Mouse (Mus musculus) spleen, postnatal 14 days (tissue): ENCODE measurements around the gene Efcab12.

Experiments used
- DNase-seq, 2 experiments: peaks; one replicate each; pipeline ENCODE4 v3.0.0; 2021 to 2022; ENCODE audit warnings: low spot score in 2 of 2

Efcab12 gene

DNA sequence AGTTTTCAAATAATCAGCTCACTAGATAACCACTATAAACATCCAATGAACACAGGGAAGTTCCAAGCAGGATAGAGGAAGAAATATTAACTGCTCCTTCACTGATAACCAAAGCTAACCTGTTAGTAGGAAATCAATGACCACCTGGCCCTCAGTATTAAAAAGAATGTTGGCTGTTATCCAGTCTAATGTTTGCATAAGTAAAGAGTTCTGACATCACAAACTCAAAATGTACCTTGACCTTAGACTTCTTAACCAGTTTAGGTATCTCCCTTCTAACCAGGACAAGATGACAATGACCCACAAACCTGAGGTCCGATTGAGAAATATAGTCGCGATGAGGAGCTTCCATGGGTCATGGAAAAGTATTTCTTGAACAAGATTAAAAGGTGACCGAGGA lies 6.8 kb upstream of the Efcab12 start:
- no peak for DNase-seq

DNA sequence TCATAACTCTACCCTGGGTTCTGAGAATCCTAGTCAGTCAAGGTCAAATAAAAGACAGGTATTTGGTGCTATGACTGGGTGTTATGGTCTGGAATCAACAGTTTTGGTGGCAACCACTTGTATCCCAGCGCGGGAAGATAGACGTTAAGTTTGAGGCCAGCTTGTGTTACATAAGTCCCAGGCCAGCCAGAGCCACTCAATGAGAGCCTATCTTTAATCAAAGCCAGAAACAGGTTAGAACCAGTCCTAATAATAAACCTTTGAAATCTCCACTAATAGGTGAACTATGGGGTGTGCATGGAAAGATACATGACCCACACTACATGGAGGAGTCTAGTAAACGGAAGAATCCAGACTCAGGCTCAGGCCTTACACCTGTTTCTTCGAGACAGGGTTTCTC lies 533 bp upstream of the Efcab12 start:
- no peak for DNase-seq

DNA sequence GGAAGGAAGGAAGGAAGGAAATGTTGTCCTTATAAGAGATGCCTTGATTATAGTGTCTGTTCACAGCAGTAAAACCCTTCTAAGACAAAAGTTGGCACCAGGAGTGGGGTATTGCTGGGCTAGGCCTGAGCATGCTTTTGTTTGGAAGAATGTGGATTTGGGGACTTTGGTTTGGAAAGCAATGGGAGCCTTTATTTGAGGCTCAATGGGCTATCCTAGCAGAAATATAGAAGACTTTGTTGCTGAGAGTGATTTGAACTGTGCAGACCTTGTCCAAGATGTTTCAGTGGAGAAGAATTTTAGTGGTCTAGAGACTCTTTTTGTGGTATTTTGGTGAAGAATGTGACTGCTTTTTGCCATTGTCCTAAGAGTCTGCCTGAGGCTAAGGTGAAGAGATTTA lies 4.4 kb downstream of the Efcab12 start:
- no peak for DNase-seq

DNA sequence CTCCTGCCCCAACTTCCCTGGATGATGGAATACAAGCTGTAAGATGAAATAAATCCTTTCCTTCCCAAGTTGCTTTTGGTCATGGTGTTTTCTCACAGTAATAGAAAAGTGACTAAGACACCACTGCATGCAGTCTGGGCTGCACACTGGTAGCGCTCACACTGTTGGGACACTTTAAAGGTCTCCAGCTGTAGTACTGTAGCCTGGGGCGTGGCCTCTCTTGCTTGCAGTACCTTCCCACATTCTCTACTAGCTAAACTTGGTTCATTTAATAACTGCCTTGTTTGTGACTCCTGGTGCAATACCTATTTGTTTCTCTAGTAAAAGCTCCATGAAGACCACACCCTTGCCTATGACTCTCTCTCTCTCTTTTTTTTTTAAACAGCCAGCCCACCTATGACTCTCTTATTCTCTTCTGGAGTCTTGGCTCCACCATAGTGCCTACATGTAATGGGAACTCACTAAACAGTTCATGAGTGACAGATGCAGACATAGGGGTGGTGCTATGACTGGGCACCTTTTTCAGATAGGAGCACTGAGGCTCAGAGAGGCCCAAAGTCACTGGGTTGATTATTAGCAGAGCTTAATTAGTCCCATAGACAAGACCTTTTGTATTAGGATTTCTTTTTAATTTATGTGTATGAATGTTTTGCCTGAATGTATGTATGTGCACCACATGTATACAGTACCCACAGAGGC lies 5.9 kb downstream of the Efcab12 start:
- no peak for DNase-seq

DNA sequence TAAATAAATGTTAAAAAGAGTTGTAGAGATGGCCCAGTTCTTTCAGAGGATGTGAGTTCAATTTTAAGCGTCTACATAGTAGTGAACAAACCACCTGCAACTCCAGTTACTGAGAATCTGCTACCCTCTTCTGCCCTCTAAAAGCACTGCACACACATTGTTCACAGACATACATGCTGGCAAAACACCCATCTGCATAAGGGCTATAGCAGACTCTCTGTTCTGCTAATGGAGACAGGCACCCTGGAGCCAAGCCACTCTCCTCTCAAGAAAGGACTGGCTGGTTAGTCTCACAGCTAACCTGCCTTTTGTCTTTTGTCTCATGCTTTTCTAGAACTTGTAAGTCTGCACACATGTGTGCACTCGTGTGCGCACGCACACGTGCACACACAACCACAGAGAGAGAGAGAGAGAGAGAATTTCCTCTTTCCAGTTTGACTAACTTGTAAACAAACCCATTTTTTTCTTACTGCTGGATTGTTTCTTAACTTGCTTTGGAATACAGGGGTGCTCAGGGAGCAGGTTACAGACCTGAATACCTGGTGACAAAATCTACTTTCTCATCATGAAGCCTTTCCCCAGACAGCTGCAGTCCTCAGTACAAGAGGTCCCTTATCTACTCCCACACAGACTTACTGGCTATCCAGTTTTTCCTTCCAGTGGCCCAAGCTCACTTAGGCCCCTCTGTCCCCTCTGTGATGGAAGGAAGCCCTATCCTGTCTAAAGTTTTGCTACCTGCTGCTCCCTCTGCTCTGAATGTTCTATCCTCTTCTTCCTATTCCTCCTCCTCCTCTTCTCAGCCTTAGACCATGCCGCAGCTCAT lies 7.2 kb downstream of the Efcab12 start:
- DNase-seq: no peak

DNA sequence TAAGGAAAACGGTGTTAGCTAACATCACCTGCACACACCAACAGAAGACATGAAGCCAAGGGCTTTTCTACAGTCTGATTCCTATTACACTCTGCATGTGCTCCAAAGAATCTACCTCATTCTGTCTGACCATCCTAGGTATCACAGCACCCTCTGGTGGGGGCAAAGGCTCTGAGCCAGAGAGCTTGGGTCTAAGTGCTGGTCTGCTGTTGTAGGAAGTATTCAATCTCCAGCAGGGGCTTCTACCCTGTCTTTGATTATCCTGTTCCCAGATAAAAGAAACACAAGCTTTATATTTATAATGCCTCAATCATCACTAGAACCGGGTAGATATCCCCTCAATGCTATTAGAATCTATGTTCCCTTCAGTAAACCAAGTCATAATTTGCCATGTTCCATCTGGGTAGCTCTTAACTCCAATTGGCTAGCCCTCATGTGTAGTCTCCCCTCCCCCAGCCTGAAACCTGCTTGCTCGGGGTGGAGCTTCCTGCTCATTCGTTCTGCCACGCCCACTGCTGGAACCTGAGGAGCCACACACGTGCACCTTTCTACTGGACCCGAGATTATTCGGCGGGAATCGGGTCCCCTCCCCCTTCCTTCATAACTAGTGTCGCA lies 14.3 kb downstream of the Efcab12 start:
- DNase-seq: peak; percentile 57 to 68

DNA sequence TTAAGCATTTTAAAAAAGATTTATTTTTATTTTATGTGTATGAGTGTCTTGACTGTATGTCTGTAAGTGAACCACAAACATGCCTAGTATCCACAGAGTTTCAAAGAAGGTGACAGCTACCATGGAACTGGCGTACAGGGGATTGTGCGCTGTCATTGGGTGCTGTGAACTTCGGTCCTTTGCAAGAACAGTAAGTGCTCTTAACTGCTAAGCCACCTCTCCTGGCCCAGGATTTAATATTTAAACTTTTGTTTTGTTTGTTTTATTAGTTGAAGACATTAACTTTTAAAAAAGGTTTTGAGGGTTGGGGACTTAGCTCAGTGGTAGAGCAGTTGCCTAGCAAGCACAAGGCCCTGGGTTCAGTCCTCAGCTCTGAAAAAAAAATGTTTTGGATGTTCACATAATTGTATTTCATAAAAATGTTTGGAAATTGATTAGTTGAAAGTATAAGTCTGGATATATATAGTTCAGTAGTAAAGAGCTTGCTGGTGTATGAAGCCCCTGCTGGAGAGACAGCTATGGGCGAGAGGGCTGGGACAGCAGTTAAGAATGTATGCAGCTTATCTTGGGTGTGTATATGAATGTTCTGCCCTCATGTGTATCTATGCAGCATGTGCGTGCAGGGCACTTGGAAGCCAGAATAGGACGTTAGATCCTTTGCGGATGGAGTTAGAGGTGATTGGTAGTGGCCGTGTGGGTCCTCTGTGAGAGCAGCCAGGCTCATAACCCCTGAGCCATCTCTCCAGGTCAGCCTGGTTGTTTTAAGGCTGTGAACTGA lies 16.8 kb downstream of the Efcab12 start:
- no peak for DNase-seq

DNA sequence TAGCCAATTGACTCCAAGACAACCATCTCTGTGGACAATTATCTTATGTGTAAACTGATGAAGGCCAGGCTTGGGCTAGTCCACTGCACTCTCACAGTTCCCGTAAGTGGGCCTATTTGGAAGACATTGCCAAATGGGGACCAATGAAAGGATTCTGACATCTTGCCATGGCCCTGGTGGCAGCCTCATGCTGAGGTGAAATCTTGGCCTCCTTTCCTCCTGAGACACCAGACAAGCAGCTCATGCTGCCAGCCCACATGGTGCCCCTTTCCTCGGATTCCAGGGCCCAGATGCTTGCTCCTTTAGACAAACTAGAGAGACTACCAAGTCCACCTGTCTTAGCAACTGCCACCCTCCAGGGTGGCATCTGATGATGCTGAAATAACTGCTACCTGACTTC lies 20.1 kb downstream of the Efcab12 start:
- no peak for DNase-seq

DNA sequence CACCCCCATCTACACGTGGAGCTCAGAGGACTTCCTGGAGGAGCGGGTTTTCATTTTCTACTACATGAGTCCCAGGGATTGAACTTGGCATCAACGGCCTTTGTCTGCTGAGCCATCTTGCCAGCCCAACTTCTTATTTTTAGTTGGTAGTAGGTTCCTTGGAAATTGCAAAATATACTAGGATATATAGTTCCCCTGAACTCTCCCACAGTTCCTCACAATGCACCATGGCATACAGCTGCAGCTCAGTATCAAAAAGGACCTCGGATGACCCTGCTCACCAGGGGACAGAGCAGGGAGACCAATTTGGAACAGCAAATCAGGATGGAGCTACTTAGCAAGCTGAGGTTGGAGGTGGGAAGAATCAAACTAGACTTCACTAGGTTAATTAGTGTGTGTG lies 23.2 kb downstream of the Efcab12 start:
- DNase-seq: no peak

DNA sequence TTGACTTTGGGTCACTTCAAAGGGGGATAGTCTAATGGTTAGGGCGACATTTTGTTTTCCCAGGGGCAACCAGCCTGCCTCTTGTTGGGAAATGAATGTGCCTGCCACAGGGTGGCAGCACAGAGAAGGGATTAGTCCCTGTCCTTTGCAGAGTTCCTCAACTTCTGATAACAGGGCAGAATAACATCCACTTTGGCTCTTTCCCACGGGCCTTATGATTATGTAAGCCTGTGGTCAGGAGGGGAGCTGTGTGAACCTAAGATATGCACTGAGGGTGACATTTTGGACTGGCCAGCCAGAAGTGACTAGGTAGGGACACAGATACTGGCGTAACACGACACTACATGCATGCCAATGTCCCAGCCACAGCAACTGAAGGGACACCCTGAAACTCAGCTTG lies 24.1 kb downstream of the Efcab12 start:
- peak; percentile 34 to 52 for DNase-seq

DNA sequence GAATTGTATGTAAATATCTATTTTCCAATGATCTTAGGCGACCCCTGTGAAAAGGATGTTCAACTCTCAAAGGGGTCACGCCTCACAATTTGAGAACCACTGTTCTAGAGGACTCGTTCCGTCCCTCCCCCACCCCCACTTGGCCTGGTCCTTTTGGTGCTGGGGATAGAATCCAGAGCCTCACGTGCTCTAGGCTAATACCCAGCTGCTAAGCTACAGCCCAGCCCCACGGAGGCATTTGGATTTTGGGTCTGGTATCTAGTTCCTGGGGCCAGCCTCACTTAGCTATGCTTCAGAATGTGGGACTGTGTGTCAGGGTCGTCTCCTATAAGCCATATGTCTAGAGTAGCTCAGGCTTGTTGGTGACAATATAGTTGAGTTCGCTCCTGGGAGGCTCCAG lies 26.6 kb downstream of the Efcab12 start:
- no peak for DNase-seq

DNA sequence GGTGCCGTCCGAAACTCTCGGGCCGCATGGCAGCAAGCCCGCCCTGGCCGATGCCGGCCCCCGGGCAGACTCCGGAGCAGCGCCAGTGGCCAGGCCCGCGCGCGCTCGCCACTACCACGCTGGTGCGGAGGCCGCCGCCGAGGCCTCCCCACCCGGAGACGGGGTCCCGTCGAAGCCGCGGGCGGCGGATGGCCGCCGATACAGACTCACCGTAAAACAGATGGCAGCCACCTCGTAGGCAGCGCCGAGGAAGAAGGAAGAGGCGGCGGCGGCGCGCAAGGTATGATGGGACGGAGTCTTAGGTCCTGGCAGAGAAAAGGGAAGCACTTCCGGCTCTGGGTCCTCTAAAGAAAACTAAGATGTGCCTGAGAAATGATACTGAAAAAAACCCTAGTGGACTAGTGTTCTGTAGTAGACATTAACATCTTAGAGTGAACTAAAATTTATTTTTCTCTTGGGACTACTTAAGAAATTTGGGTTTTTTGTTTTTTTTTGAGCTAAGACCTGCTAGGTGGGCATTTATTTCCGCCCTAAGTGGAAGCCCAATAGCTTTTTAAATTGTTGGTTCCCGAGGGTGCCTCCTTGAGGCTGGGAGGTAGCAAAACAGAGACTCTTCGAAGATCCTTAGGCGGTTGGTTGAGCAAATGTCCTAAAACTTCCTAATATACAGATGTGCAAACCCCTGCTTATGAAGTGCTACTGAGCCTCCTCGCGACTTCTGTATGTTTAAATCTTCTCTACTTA lies 29.6 kb downstream of the Efcab12 start, which contains the start of gene Rpl32:
Gene Rpl32, minus strand, starts transcription at position 260 of the 744 bp plus-strand sequence.
- DNase-seq: peak; percentile 71 to 80

DNA sequence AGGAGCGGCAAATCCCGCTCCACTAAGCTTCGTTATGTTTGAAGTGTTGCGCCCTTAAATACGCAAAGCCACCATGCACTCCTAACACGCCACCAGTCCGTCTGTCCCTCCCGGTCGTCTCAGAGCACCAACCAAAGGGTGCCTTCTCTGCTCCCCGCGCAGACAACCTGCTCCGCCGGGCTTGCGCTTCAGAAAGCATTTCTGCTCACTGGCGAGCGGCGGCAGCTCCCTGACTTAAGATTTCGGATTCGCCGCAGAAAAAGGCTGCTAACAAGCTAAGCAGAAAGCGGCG lies 30.1 kb downstream of the Efcab12 start:
- DNase-seq: no peak

DNA sequence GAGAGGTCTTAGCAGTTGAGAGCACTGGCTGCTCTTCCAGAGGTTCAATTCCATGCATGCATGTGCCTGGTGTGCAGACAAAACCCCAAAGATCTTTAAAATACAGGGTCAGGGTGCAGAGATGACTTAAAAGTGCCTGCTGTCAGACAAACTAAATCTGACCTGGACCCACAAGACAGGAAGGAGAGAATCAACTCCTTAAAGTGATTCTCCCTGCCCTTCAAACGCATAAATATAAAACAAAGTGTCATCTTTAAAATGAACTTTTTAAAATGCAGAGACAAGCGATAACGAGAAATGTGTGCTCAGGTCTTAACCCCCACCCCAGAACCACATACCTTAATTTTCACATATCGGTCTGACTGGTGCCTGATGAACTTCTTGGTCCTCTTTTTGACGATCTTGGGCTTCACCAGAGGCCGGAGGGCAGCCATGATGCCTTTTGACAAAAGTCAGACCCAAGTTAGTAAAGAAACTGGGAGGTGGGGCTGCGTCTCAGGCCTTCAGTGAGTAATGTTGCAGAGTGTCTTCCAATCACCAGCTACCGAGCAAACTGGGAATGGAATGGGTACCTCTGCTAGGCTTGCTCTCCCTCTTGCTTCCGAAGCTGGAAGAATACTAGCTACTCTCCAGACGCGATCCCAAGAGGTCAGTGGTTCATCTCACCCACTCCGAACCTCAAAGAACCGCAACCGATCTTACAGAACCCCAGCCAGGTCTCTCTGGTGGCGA lies 30.6 kb downstream of the Efcab12 start:
- DNase-seq: no peak

DNA sequence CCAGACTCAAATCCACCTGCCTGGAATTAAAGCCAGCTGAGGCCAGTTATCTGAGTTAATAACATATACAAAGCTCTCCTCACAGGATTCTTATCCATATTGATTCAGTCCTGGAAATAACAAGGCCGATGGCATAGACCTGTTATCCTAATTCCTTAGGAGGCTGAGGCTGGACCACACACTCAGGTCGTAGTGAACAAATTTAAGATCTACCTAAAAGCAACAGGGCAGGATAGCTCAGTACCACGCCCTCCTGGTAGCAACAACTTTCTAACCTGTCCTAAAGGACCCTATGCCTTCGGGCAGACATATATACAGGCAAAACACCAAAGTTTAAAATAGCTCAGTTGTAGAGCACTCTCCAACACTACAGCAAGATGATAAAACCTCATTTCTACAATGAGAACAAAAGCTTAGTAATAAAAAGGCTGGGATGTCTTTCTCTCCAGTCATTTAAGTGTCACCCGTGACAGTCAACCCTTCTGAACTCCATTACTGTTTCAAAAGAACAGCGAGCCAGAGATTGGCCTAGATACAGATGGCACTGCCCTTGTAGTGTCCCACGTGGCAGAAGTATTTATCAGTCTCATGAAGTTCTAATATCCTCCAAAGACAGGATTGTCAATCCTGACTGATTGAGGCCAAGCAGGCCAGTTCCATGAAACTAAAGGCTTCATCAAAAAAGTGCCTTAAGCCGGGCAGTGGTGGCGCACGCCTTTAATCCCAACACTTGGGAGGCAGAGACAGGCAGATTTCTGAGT lies 33.6 kb downstream of the Efcab12 start:
- DNase-seq: no peak

DNA sequence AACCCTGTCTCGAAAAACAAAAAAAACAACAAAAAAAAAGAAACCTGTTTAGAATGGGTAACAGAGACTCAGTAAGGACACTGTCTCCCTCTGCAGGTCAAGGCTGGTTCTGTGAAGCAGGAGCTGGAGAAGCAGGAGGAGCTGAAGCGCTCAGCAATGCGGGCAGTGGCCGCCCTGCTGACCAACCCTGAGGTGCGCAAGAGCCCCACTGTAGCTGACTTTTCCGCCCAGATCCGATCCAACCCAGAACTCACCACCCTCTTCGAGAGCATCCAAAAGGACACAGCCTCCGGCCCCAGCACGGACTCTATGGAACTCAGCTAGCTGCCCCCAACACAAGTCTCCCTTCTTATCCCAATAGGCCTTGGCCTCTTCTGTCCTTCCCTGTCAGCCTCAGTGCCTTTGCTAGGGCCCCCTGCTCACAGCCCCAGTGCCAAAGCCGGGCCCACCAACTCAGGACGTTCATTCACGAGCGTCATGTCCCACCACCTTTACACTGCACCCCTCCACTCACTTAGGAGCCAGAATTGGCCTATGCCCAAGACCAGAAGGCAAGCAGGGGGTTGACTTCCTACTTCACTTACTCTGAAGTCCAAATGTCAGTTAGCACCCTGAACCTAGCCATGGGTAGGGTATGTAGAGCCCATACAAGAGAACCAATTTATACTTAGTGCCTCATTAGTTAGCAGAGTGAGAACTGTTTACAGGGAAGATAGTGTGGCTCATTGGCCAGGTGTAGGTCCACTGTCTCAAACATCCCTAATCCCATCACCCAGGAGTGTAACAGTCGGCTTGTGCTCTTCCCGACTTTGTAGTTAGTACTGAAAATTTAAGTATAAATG lies 34.5 kb downstream of the Efcab12 start:
- peak in 1 of 2 experiments; percentile 51 for DNase-seq

DNA sequence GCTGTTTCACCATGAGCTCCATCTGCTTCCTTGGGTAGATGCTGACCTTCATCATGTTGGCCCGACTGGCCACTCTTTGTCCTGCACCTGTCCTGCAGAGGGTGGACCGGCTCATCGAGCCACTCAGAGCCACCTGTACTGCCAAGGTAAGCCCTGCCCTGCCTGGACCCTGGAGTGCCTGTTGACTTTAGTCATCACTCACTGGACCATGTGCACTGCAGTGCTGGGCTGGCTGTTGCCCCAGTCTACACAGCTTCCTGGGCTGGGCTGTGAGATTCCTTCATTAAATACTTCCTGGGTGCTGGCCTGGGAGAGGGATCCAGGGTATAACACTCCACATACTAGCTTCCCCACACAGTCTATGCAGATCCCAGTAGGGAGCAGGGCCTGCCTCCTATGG lies 36.4 kb downstream of the Efcab12 start:
- no peak for DNase-seq

DNA sequence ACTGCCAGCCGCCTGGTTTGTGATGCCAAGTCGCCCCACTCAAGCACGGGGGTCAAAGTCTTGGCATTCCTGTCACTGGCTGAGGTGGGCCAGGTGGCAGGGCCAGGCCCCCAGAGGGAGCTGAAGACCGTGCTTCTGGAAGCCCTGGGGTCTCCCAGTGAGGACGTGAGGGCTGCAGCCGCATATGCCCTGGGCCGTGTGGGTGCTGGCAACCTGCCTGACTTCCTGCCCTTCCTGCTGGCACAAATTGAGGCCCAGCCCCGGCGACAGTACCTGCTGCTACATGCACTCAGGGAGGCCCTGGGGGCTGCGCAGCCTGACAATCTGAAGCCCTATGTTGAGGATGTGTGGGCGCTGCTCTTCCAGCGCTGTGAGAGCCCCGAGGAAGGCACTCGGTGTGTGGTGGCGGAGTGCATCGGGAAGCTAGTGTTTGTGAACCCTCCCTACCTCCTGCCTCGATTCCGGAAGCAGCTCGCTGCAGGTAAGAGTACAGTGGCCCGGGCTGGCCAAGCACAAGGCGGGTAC lies 45.5 kb downstream of the Efcab12 start:
- no peak for DNase-seq
